Mouse (Mus musculus) liver, postnatal 0 days (tissue): ENCODE measurements around the gene Psmd5. TPM values are rescaled to one million over a fixed set of nuclear protein-coding genes. Genes with fewer than 3 reads are reported as not detected.

ENCODE experiments used
- ATAC-seq: fragments of 200-750 bp; cut with Nextera tagmentation; 2 replicates; pipeline ENCODE4 v1.8.0; 2017; ENCODE audit warnings: mild to moderate bottlenecking, moderate library complexity
- DNase-seq: peaks from one replicate; pipeline ENCODE4 v3.0.0-alpha.2; 2016
- H3K27ac ChIP-seq: fragments of 300-500 bp; sonication (generic); 2 replicates; pipeline ENCODE4 v1.5.1; 2014; ENCODE audit warnings: antibody characterized with exemption, moderate library complexity, mild to moderate bottlenecking, low read depth
- H3K27me3 ChIP-seq: fragments of 300-500 bp; sonication (generic); 2 replicates; pipeline ENCODE4 v1.6.1; 2014; ENCODE audit warnings: low read length, control low read depth, mixed read lengths; ENCODE audit not compliant: insufficient read depth
- H3K36me3 ChIP-seq: fragments of 300-500 bp; sonication (generic); replicated peaks from 2 replicates; pipeline ENCODE4 v1.6.1; 2014; ENCODE audit warnings: mild to moderate bottlenecking, control low read depth, low read length, moderate library complexity, mixed read lengths; ENCODE audit not compliant: insufficient read depth
- H3K4me1 ChIP-seq: fragments of 300-500 bp; sonication (generic); 2 replicates; pipeline ENCODE4 v1.6.1; 2014; ENCODE audit warnings: antibody characterized with exemption, mild to moderate bottlenecking, control low read depth; ENCODE audit not compliant: insufficient read depth
- H3K4me2 ChIP-seq: fragments of 300-500 bp; sonication (generic); 2 replicates; pipeline ENCODE4 v1.6.1; 2014; ENCODE audit warnings: low read depth, mild to moderate bottlenecking, low read length, moderate library complexity, mixed read lengths
- H3K4me3 ChIP-seq: fragments of 300-500 bp; sonication (generic); 2 replicates; pipeline ENCODE4 v1.5.1; 2014; ENCODE audit warnings: low read depth, low read length
- H3K9ac ChIP-seq: fragments of 300-500 bp; sonication (generic); replicated peaks from 2 replicates; pipeline ENCODE4 v1.6.1; 2014; ENCODE audit warnings: mild to moderate bottlenecking, moderate library complexity
- H3K9me3 ChIP-seq: fragments of 300-500 bp; sonication (generic); 2 replicates; pipeline ENCODE4 v1.6.1; 2016; ENCODE audit warnings: mild to moderate bottlenecking, control low read depth, low read length, mixed read lengths
- CTCF ChIP-seq: sonication (generic); IDR thresholded peaks from 2 replicates; pipeline ENCODE4 v1.5.1; 2016; ENCODE audit warnings: antibody characterized with exemption, low read depth
- EP300 ChIP-seq: IDR thresholded peaks from 2 replicates; pipeline ENCODE4 v1.6.1; 2016; ENCODE audit warnings: antibody characterized with exemption, low read depth, mild to moderate bottlenecking
- WGBS: fragments of 180-500 bp; shearing (Covaris S2); extraction: QIAGEN DNeasy Blood & Tissue Kit; methylation state at CpG from one replicate; pipeline ENCODE4 v1.1.7; 2014; ENCODE audit not compliant: insufficient replicate concordance; 5-methylcytosine and 5-hydroxymethylcytosine counted together
- polyA plus RNA-seq: library from polyadenylated mRNA; unstranded; fragments of >200 nt; fragmentation: Nextera tagmentation; extraction: Ambion mirVana; gene quantifications from 2 replicates; pipeline ENCODE4 v1.2.1, GENCODE M21; 2015

Gene Psmd5
- polyA plus RNA-seq, 1 experiment from 2014 or later = 37.3 TPM

GRCm38 (mm10) chr2:34810775-34811174, 64.0 kb downstream of the Psmd5 start:
- TF ChIP-seq CTCF (no peak), EP300 (peak; percentile 60; the same call in 1 of the 2 replicates)
- Histone ChIP-seq H3K4me3 (no peak overlapping the region), H3K4me2 (no peak overlapping the region), H3K4me1 (peaks cover 15% of the 10 kb centered on the region), H3K27me3 (no peaks in the 10 kb centered on the region), H3K9ac (no peak overlapping the region), H3K36me3 (peaks cover 78% of the 10 kb centered on the region), H3K27ac (no peak overlapping the region), H3K9me3 (no peaks in the 10 kb centered on the region)
- DNase-seq (no peak), ATAC-seq (peak; percentile 48)
- WGBS = 81% methylated on average over 3 of the region's 3 CpGs

DNA sequence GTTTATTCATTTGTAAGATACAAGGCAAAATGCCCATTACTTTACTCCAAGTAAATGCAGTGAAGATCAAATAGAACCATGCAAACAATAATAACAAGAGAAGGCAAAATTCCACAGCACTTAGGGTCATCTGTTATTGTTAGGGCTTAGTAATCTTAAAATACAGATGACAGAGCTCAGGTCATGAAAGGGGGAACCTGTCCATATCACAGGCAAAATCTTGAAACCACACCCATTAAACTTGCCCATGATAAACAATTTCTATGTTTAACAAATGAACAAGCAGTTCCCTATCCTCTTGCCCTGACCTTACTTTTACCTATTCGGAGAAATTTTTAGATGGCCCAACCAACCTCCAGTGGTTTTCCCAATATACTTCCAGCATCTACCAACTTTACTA, 65.2 kb downstream of the Psmd5 start:
- Histone ChIP-seq H3K27ac (no peak overlapping the region), H3K4me3 (no peak overlapping the region), H3K36me3 (peaks cover 77% of the 10 kb centered on the region), H3K4me1 (peaks cover 22% of the 10 kb centered on the region), H3K9ac (no peak overlapping the region), H3K4me2 (no peak overlapping the region), H3K9me3 (no peaks in the 10 kb centered on the region), H3K27me3 (no peaks in the 10 kb centered on the region)
- ATAC-seq (no peak), DNase-seq (no peak)
- TF ChIP-seq EP300 = no peak
- TF ChIP-seq CTCF = no peak
- 70% methylated on average over 1 of the region's 1 CpGs for WGBS

- H3K4me3 ChIP-seq = no peak overlapping the region
- H3K27me3 ChIP-seq = no peaks in the 10 kb centered on the region
- H3K4me1 ChIP-seq = peaks cover 33% of the 10 kb centered on the region
- WGBS = 48% methylated on average over 2 of the region's 2 CpGs
- H3K4me2 ChIP-seq = no peak overlapping the region
- ATAC-seq (no peak), DNase-seq (no peak)
- 0 out of 2 replicates have a peak overlapping the region, but pooled peaks have one; percentile 7 for H3K27ac ChIP-seq
- H3K9me3 ChIP-seq = no peaks in the 10 kb centered on the region
- H3K36me3 ChIP-seq = peaks cover 72% of the 10 kb centered on the region
- TF ChIP-seq EP300 (no peak), CTCF (no peak)
- H3K9ac ChIP-seq = no peak overlapping the region
These were observed 66.7 kb downstream of the Psmd5 start for GRCm38 (mm10) chr2:34808057-34808456.

DNA sequence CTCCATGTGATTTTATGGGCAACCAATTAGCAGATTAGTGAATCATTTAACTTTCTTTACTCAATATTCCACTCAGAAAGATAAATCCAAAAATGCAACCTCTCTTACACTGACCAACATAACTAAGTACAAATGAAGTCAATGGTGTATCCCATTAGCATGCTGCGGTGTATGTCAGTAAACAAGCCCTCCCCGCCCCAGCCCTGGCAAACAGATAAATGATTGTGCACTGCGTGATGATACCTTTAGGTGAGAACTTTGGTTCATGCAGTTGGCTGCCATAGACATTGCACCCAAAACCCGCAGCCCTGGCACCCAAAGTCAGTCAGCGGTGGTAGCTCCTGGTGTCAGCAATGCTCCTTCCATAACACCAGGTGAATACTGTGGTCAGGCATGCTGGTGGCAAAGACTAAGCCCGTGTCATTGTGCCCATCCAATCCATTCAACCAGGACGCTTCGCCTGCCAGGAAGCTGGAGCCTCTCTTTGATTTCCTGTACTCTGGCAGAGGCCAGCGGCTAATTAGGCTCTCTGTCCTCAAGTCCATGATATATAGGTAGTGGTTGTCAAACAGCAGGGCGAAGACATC, 69.3 kb downstream of the Psmd5 start:
- no peak overlapping the region for H3K9ac ChIP-seq
- 78% methylated on average over 10 of the region's 10 CpGs for WGBS
- ATAC-seq = no peak

GRCm38 (mm10) chr2:34804815-34805214, 70.0 kb downstream of the Psmd5 start:
- ATAC-seq (peak; percentile 39), DNase-seq (peak; percentile 27)

More for the DNA sequence above, 69.3 kb downstream of the Psmd5 start:
- H3K4me2 ChIP-seq = peak overlapping the region; percentile 36
- no peak for TF ChIP-seq EP300
- no peak for TF ChIP-seq CTCF
- no peak overlapping the region for H3K4me3 ChIP-seq
- no peak for DNase-seq
- H3K4me1 ChIP-seq = peaks cover 36% of the 10 kb centered on the region
- H3K27me3 ChIP-seq = no peaks in the 10 kb centered on the region
- peaks cover 48% of the 10 kb centered on the region for H3K36me3 ChIP-seq
- H3K9me3 ChIP-seq = no peaks in the 10 kb centered on the region
- H3K27ac ChIP-seq = peak overlapping the region; percentile 53

GRCm38 (mm10) chr2:34804172-34804571, 70.6 kb downstream of the Psmd5 start:
- DNase-seq = no peak
- H3K27me3 ChIP-seq = no peaks in the 10 kb centered on the region
- H3K9me3 ChIP-seq = no peaks in the 10 kb centered on the region
- H3K4me3 ChIP-seq = peak overlapping the region; percentile 79
- peak overlapping the region; percentile 53 for H3K27ac ChIP-seq
- peaks cover 41% of the 10 kb centered on the region for H3K36me3 ChIP-seq
- H3K4me2 ChIP-seq = peak overlapping the region; percentile 63
- H3K4me1 ChIP-seq = peaks cover 37% of the 10 kb centered on the region
- 90% methylated on average over 2 of the region's 2 CpGs for WGBS
- ATAC-seq = no peak
- TF ChIP-seq CTCF = no peak
- no peak for TF ChIP-seq EP300
- H3K9ac ChIP-seq = peak overlapping the region; percentile 39; the same call in 1 of the 2 replicates

More at GRCm38 (mm10) chr2:34804815-34805214, 70.0 kb downstream of the Psmd5 start:
- no peak overlapping the region for H3K9ac ChIP-seq
- WGBS = 44% methylated on average over 1 of the region's 1 CpGs
- peak overlapping the region; percentile 53 for H3K27ac ChIP-seq
- no peaks in the 10 kb centered on the region for H3K27me3 ChIP-seq
- H3K9me3 ChIP-seq = no peaks in the 10 kb centered on the region
- peak; percentile 87 for TF ChIP-seq EP300
- no peak for TF ChIP-seq CTCF
- peak overlapping the region; percentile 63 for H3K4me2 ChIP-seq
- H3K36me3 ChIP-seq = peaks cover 45% of the 10 kb centered on the region
- H3K4me3 ChIP-seq = 0 out of 2 replicates have a peak overlapping the region, but pooled peaks have one; percentile 79
- peaks cover 41% of the 10 kb centered on the region for H3K4me1 ChIP-seq
